Mouse (Mus musculus) telencephalon, adult 2 months (tissue): ENCODE results near the gene Gm29735.
"Not testable (repeated sequence)": the region's sequence is repeated elsewhere in the genome, so short reads cannot be mapped to it uniquely, and the experiment has no call there.

Experiments used
- DNase-seq: peaks from one replicate; pipeline ENCODE4 v3.0.0-alpha.2; 2011; ENCODE audit warnings: low read depth, low spot score

The Gm29735 gene

DNA sequence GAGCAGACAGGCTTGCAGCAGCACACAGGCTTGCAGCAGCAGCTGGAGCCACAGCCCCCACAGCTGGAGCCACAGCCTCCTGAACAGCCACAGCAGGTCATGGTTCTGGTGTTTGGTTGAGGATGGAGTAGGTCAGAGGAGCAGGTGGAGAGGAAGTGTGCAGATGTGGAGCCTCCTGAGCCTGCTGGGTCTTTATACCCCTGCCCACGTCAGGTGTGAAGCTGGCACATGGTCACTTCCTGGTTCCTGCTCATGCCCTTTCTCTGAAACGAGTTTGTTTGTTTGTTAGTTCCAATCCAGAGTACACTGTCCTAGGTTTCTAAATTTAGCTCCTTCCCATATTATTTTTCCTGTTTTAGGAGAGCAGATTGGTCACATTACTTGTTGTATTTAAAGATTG is at the start of gene Gm29735:
Gene Gm29735, minus strand, starts transcription at position 101 of the 400 bp plus-strand sequence.
- not testable (repeated sequence) for DNase-seq

DNA sequence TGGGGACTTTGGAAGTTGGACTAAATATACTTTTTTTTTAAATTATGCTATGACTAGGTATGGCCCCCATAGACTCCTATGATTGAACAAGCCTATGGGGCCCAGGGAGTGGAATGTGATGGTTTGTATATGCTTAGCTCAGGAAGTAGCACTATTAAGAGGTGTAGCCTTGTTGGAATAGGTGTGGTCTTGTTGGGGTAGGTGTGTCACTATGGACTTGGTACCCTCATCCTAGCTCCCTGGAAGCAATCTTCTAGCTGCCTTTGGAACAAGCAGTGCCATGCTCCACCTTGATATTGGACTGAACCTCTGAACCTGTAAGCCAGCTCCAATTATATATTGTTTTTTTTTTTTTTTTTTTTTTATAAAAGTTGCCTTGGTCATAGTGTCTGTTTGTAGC is 48.6 kb upstream of the Gm29735 start:
- no peak for DNase-seq

GRCm38 (mm10) chr7:142201064-142201463 is 44.2 kb upstream of the Gm29735 start, which contains the start of gene Krtap5-3:
Gene Krtap5-3, plus strand, starts transcription at chr7:142201364.
- DNase-seq, result no peak

- DNase-seq, result peak; percentile 44
These were observed 41.8 kb upstream of the Gm29735 start for GRCm38 (mm10) chr7:142198748-142199147.

- DNase-seq, result no peak
These were observed 33.4 kb upstream of the Gm29735 start, which contains the start of gene Gm10153 for GRCm38 (mm10) chr7:142190289-142190688. Gene Gm10153, minus strand, starts transcription at chr7:142190389.

DNA sequence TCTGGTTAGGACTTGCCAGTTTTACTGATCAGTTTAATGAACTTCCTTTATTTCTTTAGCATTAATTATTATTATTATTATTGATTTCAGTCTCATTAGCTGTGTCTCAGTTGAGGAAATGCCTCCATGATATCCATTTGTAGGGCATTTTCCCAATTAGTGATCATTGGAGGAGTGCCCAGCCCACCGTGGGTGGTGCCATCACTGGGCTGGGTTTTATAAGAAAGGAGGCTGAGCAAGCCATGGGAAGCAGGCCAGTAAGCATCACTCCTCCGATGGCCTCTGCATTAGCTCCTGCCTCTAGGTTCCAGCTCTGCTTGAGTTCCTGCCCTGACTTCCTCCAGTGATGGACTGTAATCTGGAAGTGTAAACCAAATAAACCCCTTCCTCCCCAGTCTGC is 31.2 kb upstream of the Gm29735 start:
- DNase-seq, result no peak

DNA sequence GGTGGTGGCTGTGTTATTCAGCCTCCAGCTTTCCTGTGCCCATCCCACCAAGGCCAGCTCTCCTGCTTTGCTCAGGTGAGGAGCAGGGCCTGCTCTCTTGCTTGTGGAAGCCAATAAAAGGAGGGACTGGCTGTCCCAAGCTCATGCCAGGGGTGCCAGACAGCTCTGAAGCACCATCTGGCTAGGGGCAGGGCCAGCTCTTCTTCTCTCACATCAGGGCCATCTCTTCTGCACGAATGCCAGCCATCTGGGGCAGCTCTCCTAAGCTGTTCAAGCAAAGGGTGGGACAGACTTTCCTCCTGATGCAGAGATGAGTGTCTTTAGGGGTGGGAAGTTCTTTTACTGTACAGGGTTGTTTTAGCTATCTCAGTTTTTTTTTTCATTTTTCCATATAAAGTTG is 24.1 kb upstream of the Gm29735 start:
- DNase-seq, result no peak

GRCm38 (mm10) chr7:142178685-142179084 is 21.8 kb upstream of the Gm29735 start:
- no peak for DNase-seq

DNA sequence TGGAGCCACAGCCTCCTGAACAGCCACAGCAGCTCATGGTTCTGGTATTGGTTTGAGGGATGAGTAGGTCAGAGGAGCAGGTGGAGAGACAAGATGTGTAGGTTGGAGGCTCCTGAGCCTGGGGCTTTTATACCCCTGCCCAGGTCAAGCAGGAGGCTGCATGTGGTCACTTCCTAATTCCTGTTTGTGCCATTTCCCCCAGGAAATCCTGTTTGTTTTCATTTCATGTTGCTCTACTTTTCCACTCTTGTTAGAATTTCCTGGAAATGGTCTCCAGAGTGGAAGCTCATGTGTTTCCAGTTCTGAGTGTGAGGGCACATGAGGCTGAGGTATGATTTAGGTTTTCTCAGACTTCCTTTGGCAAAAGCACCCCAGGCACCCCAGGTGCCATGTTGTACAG is 19.0 kb upstream of the Gm29735 start, which contains the start of gene Krtap5-2:
Gene Krtap5-2, minus strand, starts transcription at position 101 of the 400 bp plus-strand sequence.
- not testable (repeated sequence) for DNase-seq

DNA sequence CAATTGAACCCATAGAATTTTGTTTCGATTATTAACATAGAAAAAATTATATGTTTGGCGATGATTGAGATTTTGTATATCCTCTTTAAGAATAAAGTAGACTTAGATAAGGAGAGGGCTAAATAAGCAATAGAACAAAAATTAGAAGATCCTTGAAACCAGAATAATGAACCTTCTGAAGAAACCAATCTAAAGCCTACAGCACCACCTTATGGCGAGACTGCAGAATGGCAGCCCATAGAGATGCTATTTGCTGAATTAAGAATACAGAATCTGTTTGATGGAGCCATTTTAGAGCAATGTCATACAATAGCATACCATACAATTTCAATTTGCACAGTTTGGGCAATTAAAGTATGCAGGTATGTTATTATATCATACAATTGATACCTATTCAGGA is 12.9 kb upstream of the Gm29735 start:
- no peak for DNase-seq

DNA sequence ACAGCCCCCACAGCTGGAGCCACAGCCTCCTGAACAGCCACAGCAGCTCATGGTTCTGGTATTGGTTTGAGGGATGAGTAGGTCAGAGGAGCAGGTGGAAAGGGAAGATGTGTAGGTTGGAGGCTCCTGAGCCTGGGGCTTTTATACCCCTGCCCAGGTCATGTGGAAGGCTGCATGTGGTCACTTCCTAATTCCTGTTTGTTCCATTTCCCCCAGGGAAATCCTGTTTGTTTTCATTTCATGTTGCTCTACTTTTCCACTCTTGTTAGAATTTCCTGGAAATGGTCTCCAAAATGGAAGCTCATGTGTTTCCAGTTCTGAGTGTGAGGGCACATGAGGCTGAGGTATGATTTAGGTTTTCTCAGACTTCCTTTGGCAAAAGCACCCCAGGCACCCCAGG is 8.7 kb upstream of the Gm29735 start, which contains the start of gene Gm4553:
Gene Gm4553, minus strand, starts transcription at position 101 of the 400 bp plus-strand sequence.
- DNase-seq, result not testable (repeated sequence)

DNA sequence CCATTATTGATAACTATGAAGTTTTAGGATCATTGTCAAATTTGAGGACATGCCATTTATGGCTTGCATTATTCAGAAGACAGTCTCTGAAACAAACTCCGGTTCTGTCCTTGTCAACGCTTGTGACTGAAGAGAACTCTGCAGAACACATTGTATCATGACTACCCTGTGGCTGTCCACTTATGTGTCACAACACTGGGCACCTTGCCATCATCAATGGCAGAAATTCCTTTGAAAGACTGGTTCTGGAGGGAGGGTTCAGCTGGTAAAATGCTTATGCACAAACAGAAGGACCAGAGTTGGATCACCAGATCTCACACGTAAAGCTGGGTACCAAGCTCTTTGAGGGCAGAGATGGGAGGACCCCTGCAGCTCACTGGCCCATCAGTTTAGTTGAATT is 2.5 kb upstream of the Gm29735 start:
- DNase-seq, result no peak

DNA sequence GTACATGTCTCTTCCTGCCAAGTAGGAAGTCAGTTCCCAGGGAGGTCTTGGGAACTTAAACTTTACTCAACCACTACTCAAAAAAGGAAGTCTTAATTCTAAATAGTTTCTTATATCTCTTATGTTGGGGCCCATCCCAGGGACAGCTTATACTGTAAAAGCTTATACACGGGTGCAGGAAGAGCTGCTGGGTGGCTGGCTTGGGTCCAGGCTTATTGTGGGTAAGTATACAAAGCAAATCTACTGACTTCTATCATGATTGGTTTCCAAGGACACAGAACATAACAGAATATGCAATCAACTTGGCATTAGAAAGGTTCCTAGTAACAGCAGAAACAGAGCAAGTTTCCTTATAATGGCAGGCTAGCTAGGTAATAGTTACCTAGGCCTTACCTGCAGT is 1.6 kb downstream of the Gm29735 start:
- no peak for DNase-seq

DNA sequence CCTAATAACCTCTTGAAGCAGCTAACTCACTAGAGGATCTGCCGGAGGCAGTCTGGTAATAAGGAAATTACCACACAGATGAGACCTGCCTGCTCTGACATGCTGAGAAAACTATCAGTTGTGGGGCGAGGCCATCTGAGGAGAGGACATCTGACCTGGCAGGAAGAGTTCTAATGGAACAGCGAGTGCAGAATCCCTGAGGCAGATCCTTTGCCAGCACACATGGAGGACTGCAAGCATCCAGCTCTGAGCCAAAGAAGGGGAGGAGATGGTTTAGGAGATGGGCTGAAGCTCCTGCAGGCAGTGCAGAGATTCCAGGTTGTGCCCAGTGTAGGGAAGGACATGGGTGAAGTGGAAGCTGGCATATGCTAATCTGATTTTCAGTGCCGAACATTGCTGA is 4.7 kb downstream of the Gm29735 start:
- no peak for DNase-seq

DNA sequence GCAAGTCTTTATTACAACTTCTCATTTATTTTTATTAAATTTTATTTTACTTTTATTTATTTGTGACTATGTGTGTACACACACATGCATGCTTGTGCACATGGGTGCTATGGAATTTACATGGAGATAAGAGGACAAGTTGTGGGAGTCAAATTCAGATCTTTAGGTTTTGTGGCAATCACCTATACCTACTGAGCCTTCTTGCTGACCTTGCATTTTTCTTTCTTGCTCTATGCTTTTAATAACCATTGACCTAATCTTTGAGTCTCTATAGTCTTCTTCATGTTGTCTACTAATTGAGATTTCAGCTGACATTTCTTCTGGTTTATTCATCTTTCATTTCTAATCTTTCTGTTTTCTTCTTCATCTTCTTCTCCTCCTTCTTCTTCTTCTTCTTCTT is 8.3 kb downstream of the Gm29735 start:
- no peak for DNase-seq

- DNase-seq, result peak; percentile 19
These were observed 10.9 kb downstream of the Gm29735 start for GRCm38 (mm10) chr7:142146033-142146432.

DNA sequence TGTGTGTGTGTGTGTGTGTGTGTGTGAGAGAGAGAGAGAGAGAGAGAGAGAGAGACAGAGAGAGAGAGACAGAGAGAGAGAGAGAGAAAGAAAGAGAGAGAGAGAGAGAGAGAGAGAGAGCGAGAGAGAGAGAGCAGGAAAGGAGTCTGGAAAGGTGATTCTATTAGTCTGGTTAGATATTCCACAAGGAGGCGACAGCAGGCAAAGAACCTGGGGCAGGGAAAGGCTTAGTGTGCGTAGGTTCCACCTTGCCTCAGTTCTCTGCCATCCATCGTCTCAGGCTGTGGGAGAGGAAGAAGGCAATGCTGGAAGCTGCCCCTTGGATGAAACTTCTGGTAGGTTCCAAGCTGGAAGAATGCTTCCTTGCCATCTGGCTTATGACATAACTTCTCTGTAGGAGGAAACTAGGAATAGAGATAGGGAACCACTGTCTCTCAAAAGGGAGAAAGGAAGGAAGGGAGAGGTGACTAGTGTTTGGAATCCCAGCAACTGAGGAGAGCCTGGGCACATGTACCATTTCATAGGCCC is 11.4 kb downstream of the Gm29735 start:
- peak; percentile 56 for DNase-seq

DNA sequence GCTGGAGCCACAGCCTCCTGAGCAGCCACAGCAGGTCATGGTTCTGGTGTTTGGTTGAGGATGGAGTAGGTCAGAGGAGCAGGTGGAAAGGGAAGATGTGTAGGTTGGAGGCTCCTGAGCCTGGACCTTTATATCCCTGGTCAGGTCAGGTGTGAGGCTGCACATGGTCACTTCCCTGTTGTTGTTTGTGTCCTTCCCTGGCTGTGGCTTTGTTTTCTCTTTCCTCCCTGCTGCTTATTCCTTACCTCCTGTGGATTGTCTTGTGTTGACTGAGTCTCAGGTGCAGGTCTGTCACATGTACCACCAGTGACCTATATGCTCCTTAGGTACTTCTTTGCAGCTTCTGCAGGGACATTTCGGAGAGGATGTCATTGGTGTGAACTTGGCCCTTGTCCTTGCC is 12.4 kb downstream of the Gm29735 start, which contains the start of gene Gm45337:
Gene Gm45337, minus strand, starts transcription at position 101 of the 400 bp plus-strand sequence.
- no peak for DNase-seq

- not testable (repeated sequence) for DNase-seq
These were observed 13.4 kb downstream of the Gm29735 start for GRCm38 (mm10) chr7:142143506-142144010.

- DNase-seq, result no peak
These were observed 16.2 kb downstream of the Gm29735 start for GRCm38 (mm10) chr7:142140696-142141095.

- not testable (repeated sequence) for DNase-seq
These were observed 21.0 kb downstream of the Gm29735 start, which contains the start of gene Gm39115 for GRCm38 (mm10) chr7:142135934-142136333. Gene Gm39115, minus strand, starts transcription at chr7:142136034.

DNA sequence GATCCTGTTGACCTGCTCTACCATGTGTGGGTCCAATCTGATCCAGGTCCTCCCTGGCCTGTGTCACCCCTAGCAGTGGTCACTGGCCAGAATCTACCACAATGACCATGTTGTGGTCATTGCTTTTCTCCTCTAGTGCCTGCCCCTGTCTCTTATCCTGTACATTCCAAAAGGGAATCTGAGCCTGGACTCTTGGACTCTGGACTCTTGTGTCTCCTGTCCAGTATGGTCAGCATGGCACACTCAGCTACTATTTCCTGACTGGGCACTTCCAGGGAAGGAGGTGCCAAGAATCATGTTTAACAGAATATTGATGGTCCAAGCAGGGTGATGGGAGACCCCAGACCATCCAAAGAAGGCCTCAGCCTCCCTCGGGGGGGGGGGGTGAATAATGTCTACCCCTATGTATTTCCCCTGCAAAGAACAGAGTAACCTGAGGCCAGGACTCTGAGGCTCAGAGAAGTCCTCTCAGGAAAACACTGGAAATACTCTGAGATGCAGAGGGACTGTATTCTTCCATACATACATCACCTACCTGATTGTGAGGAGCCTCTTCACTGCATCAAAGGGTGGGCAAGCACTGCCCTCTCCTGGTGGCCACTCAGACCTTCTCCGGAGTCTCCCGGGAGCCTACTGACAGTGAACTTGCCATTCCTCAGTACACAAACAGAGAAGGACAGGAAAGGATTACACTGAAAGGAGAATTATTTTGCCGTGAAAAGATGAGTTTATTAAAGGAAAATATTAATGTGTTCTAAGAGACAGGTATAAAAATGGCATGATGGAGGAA is 22.5 kb downstream of the Gm29735 start:
- peak; percentile 9 for DNase-seq

DNA sequence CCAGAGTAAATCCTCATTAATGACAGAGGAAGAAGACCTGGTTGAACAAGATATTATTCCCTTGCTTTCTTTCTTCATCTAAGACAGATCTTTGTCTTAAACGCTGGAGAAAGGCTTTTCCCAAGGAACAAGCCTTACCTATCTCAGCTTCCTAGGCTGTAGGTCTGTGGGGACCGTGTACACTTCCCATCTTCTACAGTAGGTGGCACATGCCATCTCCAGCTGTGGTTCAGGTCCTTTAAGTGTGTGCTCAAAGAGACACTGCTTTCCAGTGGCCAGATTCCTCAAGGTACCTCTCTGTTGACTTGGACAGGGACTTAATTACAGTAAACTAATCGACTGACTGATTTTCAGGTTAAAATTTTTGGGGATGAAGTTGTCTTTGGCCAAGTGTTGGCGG is 28.1 kb downstream of the Gm29735 start:
- no peak for DNase-seq
